Mouse (Mus musculus) lung, adult 2 months (tissue): ENCODE data around the gene Lpin1. TPM values are rescaled to one million over a fixed set of nuclear protein-coding genes. Genes with fewer than 3 reads are reported as not detected.

Experiments
- DNase-seq: peaks from one replicate; pipeline ENCODE4 v3.0.0; 2022
- H3K4me1 ChIP-seq: fragments of 200-500 bp; 2 replicates; pipeline ENCODE4 v1.6.1; 2011; ENCODE audit warnings: low read length; ENCODE audit not compliant: control insufficient read depth, insufficient read depth
- H3K4me3 ChIP-seq: fragments of 200-500 bp; replicated peaks from 2 replicates; pipeline ENCODE3; 2011; ENCODE audit warnings: low read depth, mild to moderate bottlenecking, control low read depth, low read length; ENCODE audit errors: extremely low read depth
- CTCF ChIP-seq: fragments of 200-500 bp; IDR thresholded peaks from 2 replicates; pipeline ENCODE4 v1.5.1; 2011; ENCODE audit warnings: mild to moderate bottlenecking, low read length, control low read depth; ENCODE audit not compliant: insufficient read depth
- POLR2A ChIP-seq: fragments of 200-500 bp; IDR thresholded peaks from 2 replicates; pipeline ENCODE4 v1.6.1; 2011; ENCODE audit warnings: low read depth, mild to moderate bottlenecking, control low read depth, low read length, borderline replicate concordance; ENCODE audit errors: extremely low read depth
- WGBS: fragments of 180-500 bp; shearing (Covaris S2); methylation state at CpG from one replicate; pipeline ENCODE4 v1.1.7; 2018; 5-methylcytosine and 5-hydroxymethylcytosine counted together
- polyA plus RNA-seq: library from polyadenylated mRNA; depleted of rRNA; stranded (reverse); fragments of >200 nt; gene quantifications from 2 replicates; pipeline ENCODE4 v1.2.3, GENCODE M21; 2012

Lpin1 gene
- polyA plus RNA-seq, 1 experiment = 29.1 TPM

- TF ChIP-seq CTCF (no peak), POLR2A (no peak)
- WGBS = 25% methylated on average over 14 of the region's 14 CpGs
- H3K4me1 ChIP-seq = peaks cover 14% of the 10 kb centered on the region; the same call in 1 of the 2 replicates
- H3K4me3 ChIP-seq = no peak overlapping the region
- DNase-seq = peak; percentile 17
Measured at GRCm38 (mm10) chr12:16584035-16584682, 26.6 kb downstream of the Lpin1 start.

- TF ChIP-seq POLR2A = no peak
- TF ChIP-seq CTCF = no peak
- WGBS = 84% methylated on average over 3 of the region's 3 CpGs
- Histone ChIP-seq H3K4me1 (peaks cover 11% of the 10 kb centered on the region; the same call in 1 of the 2 replicates), H3K4me3 (no peak overlapping the region)
- DNase-seq = no peak
Measured at GRCm38 (mm10) chr12:16583313-16583712, 27.5 kb downstream of the Lpin1 start.

- no peak overlapping the region for H3K4me3 ChIP-seq
- TF ChIP-seq CTCF = no peak
- TF ChIP-seq POLR2A = no peak
- DNase-seq = no peak
- WGBS = 80% methylated on average over 9 of the region's 9 CpGs
- peaks cover 9% of the 10 kb centered on the region; the same call in 1 of the 2 replicates for H3K4me1 ChIP-seq
Measured at GRCm38 (mm10) chr12:16580306-16580705, 30.5 kb downstream of the Lpin1 start.

GRCm38 (mm10) chr12:16577665-16578233 is 33.0 kb downstream of the Lpin1 start:
- no peak for DNase-seq
- no peak for TF ChIP-seq CTCF
- no peak for TF ChIP-seq POLR2A

GRCm38 (mm10) chr12:16571278-16571677 is 39.5 kb downstream of the Lpin1 start:
- Histone ChIP-seq H3K4me1 (0 out of 2 replicates have a peak, but pooled peaks cover 7% of the 10 kb centered on the region), H3K4me3 (no peak overlapping the region)
- WGBS = 85% methylated on average over 10 of the region's 10 CpGs
- no peak for DNase-seq
- TF ChIP-seq CTCF (no peak), POLR2A (no peak)

More at GRCm38 (mm10) chr12:16577665-16578233, 33.0 kb downstream of the Lpin1 start:
- WGBS = 71% methylated on average over 9 of the region's 9 CpGs
- Histone ChIP-seq H3K4me3 (no peak overlapping the region), H3K4me1 (peaks cover 2% of the 10 kb centered on the region; the same call in 1 of the 2 replicates)

GRCm38 (mm10) chr12:16570371-16571060 is 40.2 kb downstream of the Lpin1 start:
- Histone ChIP-seq H3K4me3 (no peak overlapping the region), H3K4me1 (0 out of 2 replicates have a peak, but pooled peaks cover 7% of the 10 kb centered on the region)
- WGBS = 85% methylated on average over 10 of the region's 10 CpGs
- no peak for DNase-seq
- TF ChIP-seq CTCF (no peak), POLR2A (no peak)

- no peak overlapping the region for H3K4me3 ChIP-seq
- H3K4me1 ChIP-seq = 0 out of 2 replicates have a peak, but pooled peaks cover 7% of the 10 kb centered on the region
- TF ChIP-seq POLR2A = no peak
- WGBS = 25% methylated on average over 11 of the region's 11 CpGs
- peak; percentile 16 for DNase-seq
Measured at GRCm38 (mm10) chr12:16568936-16569650, 41.7 kb downstream of the Lpin1 start.

GRCm38 (mm10) chr12:16568496-16568895 is 42.3 kb downstream of the Lpin1 start:
- no peak overlapping the region for H3K4me3 ChIP-seq
- WGBS = 32% methylated on average over 4 of the region's 4 CpGs
- DNase-seq = peak; percentile 35
- 0 out of 2 replicates have a peak, but pooled peaks cover 7% of the 10 kb centered on the region for H3K4me1 ChIP-seq
- peak; percentile 68 for TF ChIP-seq CTCF
- TF ChIP-seq POLR2A = no peak

- H3K4me1 ChIP-seq = 0 out of 2 replicates have a peak, but pooled peaks cover 7% of the 10 kb centered on the region
- DNase-seq = no peak
- no peak overlapping the region for H3K4me3 ChIP-seq
- 89% methylated on average over 6 of the region's 6 CpGs for WGBS
- TF ChIP-seq CTCF (peak; percentile 12; the same call in 1 of the 2 replicates), POLR2A (no peak)
Measured at GRCm38 (mm10) chr12:16568090-16568489, 42.7 kb downstream of the Lpin1 start.
